Mouse (Mus musculus): Measurements from ENCODE around the gene Pramel3.
"Not testable (repeated sequence)": the region's sequence is repeated elsewhere in the genome, so short reads cannot be mapped to it uniquely, and the experiment has no call there.

The Pramel3 gene

GRCm38 (mm10) chrX:135302007-135302406 lies at the start of gene Pramel3:
Pramel3 (plus strand) TSS chrX:135302307.
- DNase-seq = not testable (repeated sequence)

- not testable (repeated sequence) for DNase-seq
These were observed 58.6 kb downstream of the Pramel3 start for GRCm38 (mm10) chrX:135360685-135361084.

GRCm38 (mm10) chrX:135361943-135362342 lies 59.8 kb downstream of the Pramel3 start:
- not testable (repeated sequence) for DNase-seq
